Mouse (Mus musculus) liver, embryonic 14.5 days (tissue): ENCODE measurements around the gene Wdr5.

Experiments used
- CTCF ChIP-seq: IDR thresholded peaks from 2 replicates; pipeline ENCODE4 v1.5.1; 2016; ENCODE audit warnings: antibody characterized with exemption, low read depth, control low read depth
- EP300 ChIP-seq: IDR thresholded peaks from 2 replicates; pipeline ENCODE4 v1.6.1; 2016; ENCODE audit warnings: antibody characterized with exemption, low read depth

- no peak for TF ChIP-seq CTCF
- TF ChIP-seq EP300 = no peak
These were observed 32.4 kb downstream of the Wdr5 start for GRCm38 (mm10) chr2:27547326-27547725.
